Mouse (Mus musculus) cerebellum, adult 9-11 months (tissue): ENCODE measurements around the gene Isyna1.

Experiments used
- DNase-seq: peaks from one replicate; pipeline ENCODE4 v3.0.0; 2022

The Isyna1 gene

GRCm38 (mm10) chr8:70593961-70594609 lies at the start of gene Isyna1:
Isyna1 (plus strand) TSS chr8:70594373.
- peak; percentile 80 for DNase-seq

- DNase-seq, result no peak
Observed at GRCm38 (mm10) chr8:70546412-70546811, 47.8 kb upstream of the Isyna1 start.

GRCm38 (mm10) chr8:70547762-70548161 lies 46.4 kb upstream of the Isyna1 start:
- no peak for DNase-seq

GRCm38 (mm10) chr8:70549412-70550184 lies 44.6 kb upstream of the Isyna1 start:
- DNase-seq, result no peak

GRCm38 (mm10) chr8:70551558-70552161 lies 42.5 kb upstream of the Isyna1 start:
- DNase-seq, result no peak

- no peak for DNase-seq
Observed at GRCm38 (mm10) chr8:70552836-70553235, 41.3 kb upstream of the Isyna1 start.

GRCm38 (mm10) chr8:70553740-70554139 lies 40.4 kb upstream of the Isyna1 start:
- DNase-seq, result peak; percentile 87

- no peak for DNase-seq
Observed at GRCm38 (mm10) chr8:70555079-70555747, 39.0 kb upstream of the Isyna1 start.

- no peak for DNase-seq
Observed at GRCm38 (mm10) chr8:70558334-70558733, 35.8 kb upstream of the Isyna1 start.

- no peak for DNase-seq
Observed at GRCm38 (mm10) chr8:70558983-70559382, 35.2 kb upstream of the Isyna1 start.

- DNase-seq, result peak; percentile 69
Observed at GRCm38 (mm10) chr8:70560096-70560495, 34.1 kb upstream of the Isyna1 start.

- no peak for DNase-seq
Observed at GRCm38 (mm10) chr8:70560564-70560963, 33.6 kb upstream of the Isyna1 start.

GRCm38 (mm10) chr8:70561357-70561756 lies 32.8 kb upstream of the Isyna1 start:
- DNase-seq, result no peak

- no peak for DNase-seq
Observed at GRCm38 (mm10) chr8:70561809-70562535, 32.2 kb upstream of the Isyna1 start.

- DNase-seq, result no peak
Observed at GRCm38 (mm10) chr8:70562802-70563201, 31.4 kb upstream of the Isyna1 start.

- DNase-seq, result no peak
Observed at GRCm38 (mm10) chr8:70563763-70564387, 30.3 kb upstream of the Isyna1 start.

GRCm38 (mm10) chr8:70564696-70565235 lies 29.4 kb upstream of the Isyna1 start:
- DNase-seq, result no peak

GRCm38 (mm10) chr8:70565561-70565960 lies 28.6 kb upstream of the Isyna1 start:
- DNase-seq, result peak; percentile 25

- peak; percentile 32 for DNase-seq
Observed at GRCm38 (mm10) chr8:70570360-70570759, 23.8 kb upstream of the Isyna1 start.

- peak; percentile 80 for DNase-seq
Observed at GRCm38 (mm10) chr8:70570990-70571389, 23.2 kb upstream of the Isyna1 start.

GRCm38 (mm10) chr8:70574302-70574701 lies 19.9 kb upstream of the Isyna1 start:
- DNase-seq, result peak; percentile 13

- peak; percentile 80 for DNase-seq
Observed at GRCm38 (mm10) chr8:70574915-70575314, 19.3 kb upstream of the Isyna1 start.
